Mouse (Mus musculus): ENCODE data around the gene Cfap54.

The Cfap54 gene

GRCm38 (mm10) chr10:92934506-92934905 lies 146.9 kb downstream of the Cfap54 start:
- DNase-seq = peak; percentile 78

DNA sequence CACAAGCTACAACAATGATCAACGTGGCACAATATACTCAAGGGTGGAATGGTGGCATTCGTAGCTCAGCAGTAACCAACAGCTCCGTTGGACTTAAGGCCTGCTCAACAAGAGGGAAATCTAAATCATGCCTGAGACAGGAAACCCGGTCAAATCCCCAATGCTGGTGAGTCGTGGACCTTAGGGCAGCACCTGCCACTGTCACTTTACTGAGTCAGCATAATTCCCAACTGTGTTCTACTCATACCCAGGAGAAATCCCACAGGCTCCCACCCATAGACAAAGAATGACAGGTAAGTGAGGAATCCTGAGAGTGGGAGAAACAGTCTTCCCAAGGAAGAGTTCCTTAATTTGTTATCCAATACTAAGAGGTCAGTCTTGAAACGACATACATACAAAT lies 147.8 kb downstream of the Cfap54 start:
- no peak for DNase-seq

GRCm38 (mm10) chr10:92932464-92932863 lies 149.0 kb downstream of the Cfap54 start:
- peak; percentile 63 for DNase-seq

GRCm38 (mm10) chr10:92930036-92930435 lies 151.4 kb downstream of the Cfap54 start:
- DNase-seq = peak; percentile 83

- peak; percentile 83 for DNase-seq
Observed at GRCm38 (mm10) chr10:92928256-92928655, 153.2 kb downstream of the Cfap54 start.

- DNase-seq = peak; percentile 69
Observed at GRCm38 (mm10) chr10:92918551-92918950, 162.9 kb downstream of the Cfap54 start.

DNA sequence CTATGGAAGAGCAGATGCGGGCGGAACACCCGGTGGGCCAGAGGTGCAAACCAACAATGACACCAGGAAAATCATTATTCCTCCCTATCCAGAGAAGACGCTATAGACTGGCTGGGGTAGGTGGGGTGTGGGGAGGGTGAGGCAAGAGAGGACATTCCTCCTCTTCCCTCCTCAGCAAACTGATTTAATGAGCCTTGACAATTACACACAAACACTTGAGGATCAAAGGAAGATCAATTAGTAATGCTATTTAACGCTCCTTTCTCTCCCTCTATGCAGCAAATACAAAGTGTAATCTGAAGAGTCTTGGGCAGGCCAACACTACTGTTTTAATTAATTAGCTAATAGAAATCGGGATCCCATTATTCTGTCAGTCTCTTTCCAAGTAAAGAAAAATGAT lies 174.2 kb downstream of the Cfap54 start:
- DNase-seq = no peak

DNA sequence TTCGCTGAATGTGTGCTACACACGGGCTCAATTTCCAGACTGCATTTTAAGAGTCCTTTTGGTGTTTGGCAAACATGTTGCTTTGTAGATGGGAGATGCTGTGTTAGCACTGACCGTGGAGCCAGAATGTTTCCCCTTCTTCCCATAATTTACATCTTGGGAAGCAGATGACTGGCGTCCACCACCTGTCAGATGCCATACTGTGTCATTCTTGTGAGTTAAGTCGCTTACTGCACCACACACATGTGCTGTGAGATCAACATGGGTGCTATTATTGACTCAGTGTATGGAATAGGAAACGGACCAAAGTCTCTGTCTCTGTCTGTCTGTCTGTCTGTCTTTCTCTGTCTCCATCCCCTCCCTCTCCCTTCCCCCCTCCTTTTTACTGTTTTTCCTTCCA lies 193.0 kb downstream of the Cfap54 start:
- DNase-seq = peak; percentile 53

DNA sequence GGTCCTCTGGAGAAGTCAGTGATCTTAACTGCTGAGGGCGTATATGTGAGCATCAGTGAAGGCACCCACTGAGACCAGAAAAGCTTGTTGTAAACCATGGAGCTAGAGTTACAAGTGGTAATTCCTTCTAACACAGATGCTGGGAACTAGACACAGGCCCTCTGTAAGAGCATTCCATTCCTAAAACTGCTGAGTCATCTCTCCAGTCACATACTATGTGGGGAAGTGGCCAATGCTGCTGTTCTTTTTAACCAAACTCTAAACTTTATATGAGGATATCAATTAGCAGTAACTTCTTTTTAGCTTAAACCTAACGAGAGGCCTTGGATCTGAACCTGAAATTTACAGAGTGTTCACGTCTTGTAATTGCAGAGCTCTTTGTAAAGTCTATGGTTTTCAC lies 203.4 kb downstream of the Cfap54 start:
- peak; percentile 43 for DNase-seq

DNA sequence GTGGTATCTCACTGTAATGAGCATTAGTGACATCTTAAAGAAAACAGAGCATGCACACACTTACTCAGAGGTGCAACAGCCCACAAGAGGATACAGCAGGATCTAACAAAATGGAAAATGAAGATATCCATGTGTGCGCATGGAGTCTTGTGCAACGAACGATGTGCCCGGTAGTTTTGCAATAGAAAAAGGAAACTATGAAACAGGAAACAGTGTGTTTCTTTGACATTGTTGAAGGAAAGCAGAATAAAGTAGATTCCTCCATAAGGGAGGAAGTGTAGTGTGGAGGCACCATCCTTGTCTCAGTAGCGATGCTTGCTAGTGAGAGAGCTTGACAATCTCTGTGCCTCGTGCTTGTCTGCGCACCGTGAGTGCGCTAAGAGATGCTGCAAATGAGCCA lies 240.4 kb downstream of the Cfap54 start:
- DNase-seq = no peak

DNA sequence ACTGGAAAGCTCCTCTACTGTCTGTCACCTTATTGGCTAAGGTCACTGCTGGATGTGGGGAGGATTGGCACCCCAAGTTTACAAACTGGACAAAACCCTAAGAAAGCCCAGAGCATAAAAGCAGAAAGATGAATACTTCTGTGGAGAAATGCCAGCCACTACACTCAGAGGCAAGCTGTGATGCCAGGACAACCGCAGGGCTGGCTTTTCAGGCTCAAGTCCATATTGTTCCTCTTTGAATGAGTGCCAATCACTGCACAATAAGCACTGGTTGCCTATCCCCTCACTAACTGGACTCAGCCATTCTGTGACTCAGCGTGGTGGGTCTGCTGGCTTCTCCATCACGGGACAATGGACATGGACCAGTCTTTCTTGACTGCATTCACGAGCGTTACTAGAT lies 243.8 kb downstream of the Cfap54 start:
- no peak for DNase-seq

DNA sequence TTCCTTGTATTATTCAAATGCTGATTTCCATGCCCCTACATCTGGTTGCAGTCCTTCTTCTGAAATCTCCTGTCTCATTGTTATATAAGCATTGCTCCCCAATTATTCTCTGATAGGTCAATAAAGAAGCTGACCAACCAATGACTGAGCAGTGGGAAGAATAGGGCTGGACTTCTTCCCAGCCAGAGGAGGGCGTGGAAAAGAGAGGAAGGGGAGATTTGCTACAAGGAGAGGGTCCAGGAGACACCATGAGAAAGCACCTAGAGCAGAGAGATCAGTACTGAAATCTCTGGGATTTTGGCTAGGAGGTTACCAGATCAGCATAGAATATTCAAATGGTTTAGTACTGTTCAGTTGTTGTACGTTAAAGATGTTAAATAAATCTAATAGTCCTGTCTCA lies 244.4 kb downstream of the Cfap54 start:
- DNase-seq = no peak

GRCm38 (mm10) chr10:92821499-92821898 lies 259.9 kb downstream of the Cfap54 start:
- DNase-seq = no peak

DNA sequence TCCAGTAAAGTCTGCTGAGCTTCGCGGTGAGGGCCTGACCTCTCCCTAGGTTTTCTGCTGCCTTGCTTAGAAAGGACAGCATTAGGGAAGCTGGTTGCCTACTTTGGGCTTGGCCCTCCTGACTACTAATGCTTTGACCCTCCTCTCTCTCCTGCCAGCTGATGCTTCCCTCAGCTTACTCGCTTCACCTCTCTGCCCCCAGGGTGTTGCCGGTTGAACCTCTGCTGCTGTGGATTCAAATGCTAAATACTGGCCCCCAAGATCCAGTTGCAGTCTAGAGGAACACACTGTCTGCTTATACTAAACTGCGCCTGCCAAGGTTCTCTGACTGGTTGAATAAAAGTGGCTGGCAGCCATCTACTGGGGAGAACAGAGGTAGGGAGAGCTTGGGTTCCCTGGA lies 263.2 kb downstream of the Cfap54 start:
- no peak for DNase-seq

DNA sequence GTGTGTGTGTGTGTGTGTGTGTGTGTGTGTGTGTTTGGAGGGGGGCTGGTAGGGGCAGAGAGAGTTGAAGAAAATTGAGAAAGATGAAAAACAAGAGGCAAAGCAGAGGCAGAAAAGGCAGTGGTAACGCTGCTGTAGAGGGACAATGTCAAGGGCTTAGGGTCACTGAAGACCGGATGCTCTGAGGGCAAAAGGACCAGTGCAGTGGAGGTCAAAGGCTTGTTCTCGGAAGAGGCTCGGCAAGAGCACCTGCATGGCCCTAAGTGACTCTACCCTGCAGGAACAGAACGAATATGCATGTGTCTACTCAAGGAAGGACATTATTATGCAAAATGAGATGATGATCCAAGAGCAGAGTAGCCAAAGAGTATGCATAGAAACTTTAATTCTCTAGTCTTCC lies 264.5 kb downstream of the Cfap54 start:
- DNase-seq = no peak

GRCm38 (mm10) chr10:92810894-92811293 lies 270.5 kb downstream of the Cfap54 start:
- DNase-seq = no peak

GRCm38 (mm10) chr10:92791908-92792307 lies 289.5 kb downstream of the Cfap54 start:
- peak; percentile 46 for DNase-seq

DNA sequence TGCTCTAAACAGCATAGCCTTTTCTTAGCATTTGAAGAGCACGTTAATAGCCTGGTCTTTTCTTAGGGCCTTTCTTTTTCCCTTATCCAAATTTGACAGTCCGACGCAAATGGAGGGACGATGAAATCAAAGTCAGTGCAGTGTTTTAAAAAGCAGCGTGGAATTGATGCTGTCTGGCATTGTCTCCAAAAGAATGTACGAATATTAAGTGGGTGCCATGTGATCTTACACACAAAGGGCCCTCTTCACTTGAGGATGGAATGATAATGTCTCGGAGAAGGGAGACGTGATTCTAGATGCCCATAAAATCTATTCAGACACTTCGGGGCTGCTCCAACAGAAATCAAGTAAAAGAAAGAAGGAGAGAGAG lies 289.9 kb downstream of the Cfap54 start:
- DNase-seq = peak; percentile 43

- no peak for DNase-seq
Observed at GRCm38 (mm10) chr10:92790893-92791530, 290.4 kb downstream of the Cfap54 start.

- peak; percentile 36 for DNase-seq
Observed at GRCm38 (mm10) chr10:92790247-92790646, 291.2 kb downstream of the Cfap54 start.

- DNase-seq = peak; percentile 16
Observed at GRCm38 (mm10) chr10:92788410-92789096, 292.9 kb downstream of the Cfap54 start.

DNA sequence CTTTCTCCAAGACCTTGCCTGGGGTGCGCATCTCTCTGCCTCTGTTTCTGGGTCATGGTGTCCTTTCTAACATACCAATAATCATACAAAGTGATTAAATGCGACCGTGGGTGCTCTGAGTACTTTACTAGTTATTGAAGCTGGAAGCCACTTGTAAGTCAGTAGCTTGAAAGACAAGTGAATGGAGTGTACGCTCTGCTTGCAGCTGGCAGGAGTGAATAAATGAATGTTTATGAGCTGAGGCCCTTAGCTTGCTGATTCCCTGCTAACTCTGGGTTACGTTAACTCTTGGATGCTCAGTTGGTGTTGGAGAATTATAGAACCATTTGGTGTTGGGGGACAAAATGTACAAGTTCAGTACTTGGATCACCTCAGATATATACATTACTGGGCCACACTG lies 298.7 kb downstream of the Cfap54 start:
- peak; percentile 45 for DNase-seq

- no peak for DNase-seq
Observed at GRCm38 (mm10) chr10:92754359-92754758, 327.1 kb downstream of the Cfap54 start.

- DNase-seq = no peak
Observed at GRCm38 (mm10) chr10:92730339-92730738, 351.1 kb downstream of the Cfap54 start.

DNA sequence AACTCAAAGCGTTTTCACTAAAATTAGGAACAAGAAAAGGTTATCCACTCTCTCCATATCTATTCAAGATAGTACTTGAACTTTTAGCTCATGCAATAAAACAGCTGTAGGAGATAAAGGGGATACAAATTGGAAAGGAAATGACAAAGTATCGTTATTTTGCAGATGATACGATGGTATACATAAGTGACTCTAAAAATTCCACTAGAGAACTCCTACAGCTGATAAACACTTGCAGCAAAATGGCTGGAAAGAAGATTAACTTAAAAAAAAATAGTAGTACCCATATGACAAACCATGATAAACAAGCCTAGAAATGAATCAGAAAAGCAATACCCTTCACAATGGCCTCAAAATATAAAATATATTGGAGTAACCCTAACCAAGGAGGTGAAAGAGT lies 352.7 kb downstream of the Cfap54 start:
- no peak for DNase-seq
